Mouse (Mus musculus): ENCODE measurements around the gene Cdc42bpg.

- TF ChIP-seq CTCF (IDR thresholded peaks at IDR 0.05; ENCODE audit: insufficient read depth, low read length) (no peak), POLR2A (IDR thresholded peaks at IDR 0.05; ENCODE audit: borderline replicate concordance, extremely low read depth, low read depth, low read length) (no peak)
Measured at GRCm38 (mm10) chr19:6342276-6342933, 36.1 kb downstream of the Cdc42bpg start.
